Mouse (Mus musculus) left cerebral cortex, adult 18-20 months (tissue): ENCODE data around the gene Rab10. TPM values are rescaled to one million over a fixed set of nuclear protein-coding genes. Genes with fewer than 3 reads are reported as not detected.

Experiments used
- DNase-seq, 2 experiments: peaks; one replicate each; pipeline ENCODE4 v3.0.0; 2021 to 2022; ENCODE audit warnings: low spot score in 2 of 2, mixed read lengths in 1 of 2
- long read RNA-seq, 2 experiments: library from polyadenylated mRNA; stranded (forward); transcript quantifications; one replicate each; pipeline ENCODE4 v2.0.0; 2021
- total RNA-seq, 2 experiments: library from RNA; stranded (reverse); gene quantifications; 2 replicates each; pipeline ENCODE4 v1.2.3; 2021

Gene Rab10
- total RNA-seq = 100 to 1,000 TPM; 133 to 139 TPM
- long read RNA-seq, experiment 1, transcript Rab10-201 (6 exons, 3,513 nt) = major isoform, 310 of 338 reads
- long read RNA-seq, experiment 1, partial matches to known transcripts = 7 of 338 reads
- long read RNA-seq, experiment 1, other reads (novel, unspliced or antisense) = 21 of 338 reads
- long read RNA-seq, experiment 2, transcript Rab10-201 (6 exons, 3,513 nt) = major isoform, 184 of 193 reads
- long read RNA-seq, experiment 2, partial matches to known transcripts = 4 of 193 reads
- long read RNA-seq, experiment 2, other reads (novel, unspliced or antisense) = 5 of 193 reads

DNA sequence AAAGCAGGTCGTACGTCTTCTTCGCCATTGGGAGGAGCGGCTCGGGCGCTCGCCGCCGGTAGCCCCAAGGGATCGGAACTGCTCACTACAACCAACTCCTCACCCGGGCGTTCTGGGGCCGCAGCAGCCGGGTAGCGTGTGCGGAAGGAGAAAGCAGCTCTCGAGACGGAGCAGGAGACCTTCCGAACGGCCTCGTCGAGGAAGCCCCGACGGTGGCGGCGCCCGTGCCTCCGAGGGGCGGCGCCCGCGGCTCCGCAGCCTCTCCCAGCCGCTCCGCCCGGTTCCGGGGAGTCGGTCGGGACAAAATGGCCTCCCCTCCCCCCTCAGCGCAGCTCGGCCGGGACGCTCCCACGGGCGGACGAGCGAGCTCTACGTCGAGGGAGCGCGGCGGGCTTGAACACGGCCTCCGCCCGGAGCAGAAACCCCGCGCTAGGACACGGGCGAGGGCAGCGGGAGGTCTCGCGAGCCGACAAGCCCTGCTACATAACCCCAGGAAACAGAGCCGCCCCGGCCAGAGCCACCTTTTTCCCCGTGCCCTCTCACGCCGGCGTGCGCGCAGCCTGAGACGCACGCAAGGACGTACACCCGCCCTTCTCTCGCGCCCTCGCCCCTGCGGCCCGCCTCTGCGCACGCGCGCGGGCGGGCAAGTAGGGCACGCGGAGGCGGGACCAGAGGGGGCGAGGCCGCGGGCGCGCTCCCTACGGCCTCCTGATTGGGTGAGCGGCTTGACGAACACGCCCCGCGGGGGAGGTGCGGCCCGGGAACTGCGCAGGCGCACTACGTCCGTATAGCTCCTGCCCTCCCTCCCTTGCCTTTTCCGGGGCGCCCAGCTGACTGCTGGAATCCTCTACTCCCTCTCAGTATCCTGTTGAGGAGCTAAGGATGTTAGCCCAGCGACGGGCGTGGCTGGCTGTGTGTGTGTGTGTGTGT, at the start of gene Rab10:
TSS of gene Rab10 (minus strand) at position 579 of the 930 bp plus-strand sequence.
- DNase-seq = peak; percentile 99

DNA sequence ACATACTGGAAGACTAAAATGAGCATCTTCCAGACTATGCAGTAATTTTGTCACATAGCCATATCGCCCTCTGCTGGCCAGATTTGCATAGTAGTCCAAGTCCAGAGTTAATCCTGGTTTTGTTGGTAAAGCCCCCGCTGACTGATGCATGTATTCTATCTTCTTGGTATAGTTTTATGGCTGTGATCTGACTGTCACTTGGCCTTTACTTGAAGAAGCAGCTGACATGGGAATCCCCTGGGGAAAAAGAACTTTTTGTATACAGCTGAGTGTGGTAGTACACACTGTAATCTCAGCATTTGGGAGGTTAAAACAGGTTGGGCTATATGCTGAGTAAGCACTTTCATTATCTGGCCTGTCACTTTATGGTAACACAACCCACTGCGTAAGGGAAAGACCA, 49.5 kb upstream of the Rab10 start:
- peak; percentile 77 to 90 for DNase-seq

DNA sequence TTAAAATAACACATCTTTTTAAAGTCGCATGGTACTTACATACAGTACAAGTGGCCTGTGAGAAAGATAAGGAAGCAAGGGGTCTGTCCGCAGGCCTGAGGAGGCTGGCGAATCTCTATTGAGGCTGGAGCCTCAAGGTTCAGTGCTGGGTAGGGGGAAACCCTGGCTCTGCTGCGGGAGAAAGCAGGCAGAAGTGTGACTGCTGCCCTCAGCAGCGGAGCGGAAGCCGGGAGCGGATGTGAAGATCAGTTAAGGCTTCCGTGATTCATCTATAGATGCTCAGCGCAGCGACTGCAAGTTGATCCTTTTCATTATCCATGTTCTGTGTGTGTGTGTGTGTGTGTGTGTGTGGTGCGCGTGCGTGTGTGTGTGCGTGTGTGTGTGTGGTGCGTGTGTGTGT, 47.1 kb upstream of the Rab10 start:
- DNase-seq = no peak

DNA sequence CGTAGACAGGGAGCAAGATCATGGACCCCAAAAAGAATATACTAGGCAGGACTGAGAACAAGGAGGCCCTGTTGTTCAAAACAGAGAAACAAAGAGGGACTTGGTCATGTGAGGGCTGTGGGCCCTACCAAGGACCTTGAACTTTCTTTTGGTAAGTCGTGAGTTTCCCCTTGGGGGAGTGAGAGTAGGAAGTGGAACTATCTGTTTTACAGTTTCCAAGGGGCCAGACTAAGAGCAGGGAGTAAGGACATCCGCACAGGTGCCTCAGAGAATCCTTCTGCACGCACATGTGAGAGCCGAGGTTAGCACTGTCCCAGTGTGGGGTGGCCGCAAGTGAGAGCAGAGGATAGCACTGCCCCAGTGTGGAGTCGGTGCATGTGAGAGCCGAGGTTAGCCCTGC, 45.3 kb upstream of the Rab10 start:
- DNase-seq = no peak

DNA sequence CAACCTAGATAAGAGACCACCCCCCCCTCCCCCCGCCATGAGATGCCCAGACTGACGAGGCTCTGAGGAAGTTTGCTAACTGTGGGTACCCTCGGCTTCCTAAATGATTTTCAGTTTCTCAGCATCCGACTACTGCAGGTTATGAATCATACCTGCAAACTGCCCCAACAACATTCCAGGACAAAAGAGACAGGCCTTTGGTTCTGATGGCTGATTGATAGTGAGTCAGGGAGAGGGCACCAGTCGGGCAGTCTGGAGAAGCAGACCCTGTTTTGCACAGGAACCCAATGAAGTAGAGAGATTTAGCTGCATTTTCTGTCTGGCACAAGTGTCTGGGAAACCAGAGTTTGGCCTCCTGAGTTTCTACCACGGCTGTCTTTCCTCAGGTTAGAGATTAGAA, 42.4 kb upstream of the Rab10 start:
- no peak for DNase-seq

DNA sequence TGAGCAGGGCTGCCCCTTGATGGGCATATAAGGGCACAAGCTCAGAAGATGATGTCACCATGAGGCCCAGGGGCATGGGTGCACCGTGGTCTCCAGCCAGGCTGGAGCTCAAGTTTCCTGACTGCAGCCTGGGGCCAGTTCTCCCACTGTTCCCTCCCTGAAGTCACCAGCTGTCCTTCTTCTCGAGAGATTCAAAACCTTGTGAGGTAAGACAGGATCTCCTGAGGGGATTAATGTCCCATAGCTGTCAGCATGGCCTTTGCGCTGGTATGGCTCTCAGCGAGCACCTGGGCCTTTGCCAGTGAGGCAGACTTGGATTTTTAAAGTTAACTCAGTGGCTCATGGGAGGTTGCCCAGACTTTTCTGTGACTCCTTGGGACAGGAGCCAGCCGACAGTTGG, 40.4 kb upstream of the Rab10 start:
- no peak for DNase-seq

DNA sequence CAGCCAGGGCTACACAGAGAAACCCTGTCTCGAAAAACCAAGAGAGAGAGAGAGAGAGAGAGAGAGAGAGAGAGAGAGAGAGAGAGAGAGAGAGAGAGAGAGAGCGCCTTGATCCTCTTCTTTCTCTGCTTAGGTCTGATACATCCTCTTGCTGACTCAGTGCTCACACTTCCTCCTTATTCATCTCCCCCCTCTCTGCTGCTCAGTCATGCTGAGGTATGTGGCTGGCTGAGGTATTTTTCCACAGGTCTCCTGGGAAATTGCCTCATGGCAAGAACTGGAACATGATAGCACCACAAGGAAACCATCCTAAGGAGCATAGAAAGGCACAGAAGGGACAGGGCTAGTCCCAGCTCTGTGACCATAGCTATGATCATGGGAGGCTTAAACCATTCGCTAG, 39.6 kb upstream of the Rab10 start:
- no peak for DNase-seq

DNA sequence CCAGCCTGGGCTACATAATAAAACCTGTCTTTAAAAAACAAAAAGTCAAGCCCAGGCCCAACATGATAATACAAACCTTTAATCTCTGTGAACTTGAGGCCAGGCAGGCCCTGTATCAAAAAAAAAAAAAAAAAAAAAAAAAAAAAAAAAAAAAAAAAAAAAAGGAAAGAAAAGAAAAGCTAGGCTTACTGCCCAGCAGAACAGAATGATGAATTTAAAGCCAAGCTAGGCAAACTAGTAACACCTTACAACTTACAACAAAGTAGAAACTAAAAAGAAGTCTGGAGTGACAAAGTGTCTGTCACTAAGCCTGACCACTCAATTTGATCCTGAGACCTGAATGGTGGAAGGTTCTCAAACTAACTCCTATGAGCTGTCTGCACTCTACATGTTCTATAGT, 37.9 kb upstream of the Rab10 start:
- DNase-seq = no peak

DNA sequence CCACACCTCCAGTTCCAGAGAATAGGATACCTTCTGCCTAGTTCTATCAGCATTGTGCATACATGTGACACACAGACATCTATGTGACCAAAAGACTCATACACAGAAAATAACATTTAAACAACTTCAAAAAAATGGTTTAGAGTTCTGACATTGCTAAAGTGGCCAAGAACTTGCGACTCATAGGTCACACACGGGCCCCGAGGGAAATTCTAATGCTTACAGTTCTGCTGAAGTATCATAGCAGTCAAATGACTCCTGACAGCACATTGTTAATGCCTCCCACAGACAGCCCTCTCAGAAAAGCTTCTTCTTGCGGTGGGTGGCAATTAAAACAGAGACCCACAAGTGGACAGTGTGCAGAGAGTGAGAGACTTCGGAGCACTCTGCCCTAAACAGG, 35.3 kb upstream of the Rab10 start:
- no peak for DNase-seq

DNA sequence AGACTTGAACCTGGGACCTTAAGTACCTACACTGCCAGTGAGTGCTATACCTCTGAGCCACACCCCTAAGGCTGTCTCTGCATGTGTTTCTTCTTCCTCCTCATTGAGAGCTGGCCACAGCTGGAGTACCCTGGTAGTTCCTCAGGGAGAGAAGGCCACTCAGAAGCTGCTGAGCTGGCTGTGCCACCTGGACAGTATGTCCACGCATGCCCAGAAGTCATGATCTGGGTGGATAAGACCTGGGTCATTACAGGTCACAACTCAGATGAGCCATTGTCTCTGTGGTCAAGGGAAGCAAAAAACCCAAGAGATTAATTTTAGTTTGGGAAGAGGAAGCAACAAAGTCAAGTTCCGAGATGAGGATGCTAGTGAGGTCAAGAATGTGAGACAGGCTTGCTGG, 34.4 kb upstream of the Rab10 start:
- no peak for DNase-seq

DNA sequence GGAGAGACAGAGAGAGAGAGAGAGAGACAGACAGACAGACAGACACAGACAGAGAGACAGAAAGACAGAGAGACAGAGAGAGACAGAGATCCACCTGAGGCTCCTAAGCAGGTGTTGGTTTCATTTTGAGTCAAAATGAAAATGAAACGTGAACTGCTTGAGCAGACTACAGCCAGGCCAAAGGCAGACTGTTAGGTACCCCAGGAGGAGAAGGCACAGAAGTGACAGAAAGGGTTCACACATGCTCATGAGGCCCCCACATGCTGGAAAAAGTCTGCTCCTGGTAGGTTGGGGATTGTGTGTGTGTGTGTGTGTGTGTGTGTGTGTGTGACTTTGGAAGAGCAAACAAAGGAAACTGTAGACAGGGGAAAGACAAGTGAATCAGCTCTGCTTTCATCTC, 29.2 kb upstream of the Rab10 start:
- DNase-seq = no peak

DNA sequence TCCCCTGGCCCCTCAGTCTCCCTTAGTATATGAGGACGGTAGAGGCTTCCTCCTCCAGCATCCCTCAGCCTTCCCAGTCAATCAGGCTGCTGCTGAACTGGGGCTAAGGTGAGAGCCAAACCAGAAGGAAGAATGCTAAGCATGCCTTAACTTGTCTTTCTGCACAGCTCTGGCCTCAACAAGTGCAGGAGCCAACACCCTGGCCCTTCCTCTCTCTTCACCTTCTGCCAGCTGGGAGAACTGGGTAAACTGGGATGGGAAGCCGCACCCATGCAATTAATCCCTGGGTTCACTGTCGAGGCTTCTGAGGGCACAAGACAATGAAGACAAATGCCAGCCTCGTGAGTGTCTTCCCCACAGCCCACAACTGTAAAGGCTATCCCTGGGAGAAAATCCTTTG, 19.9 kb upstream of the Rab10 start:
- no peak for DNase-seq

DNA sequence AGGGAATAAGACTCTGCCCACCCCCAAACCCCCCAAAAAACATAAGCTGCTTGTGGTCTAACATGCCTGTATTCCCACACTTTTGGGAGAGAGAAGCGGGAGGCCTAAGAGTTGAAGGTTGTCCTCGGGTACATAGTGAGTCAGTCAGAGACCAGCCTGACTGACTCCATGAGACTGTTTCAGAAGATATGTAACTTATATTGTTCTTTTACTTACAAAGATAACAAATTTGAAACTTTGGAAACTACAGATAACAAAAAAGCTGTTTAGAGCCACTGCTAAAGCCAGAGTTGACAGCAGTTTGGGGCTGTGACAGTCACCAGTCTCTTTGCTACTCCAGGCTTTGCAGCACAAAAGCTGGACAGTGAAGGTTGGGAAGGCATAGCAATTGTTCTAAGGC, 15.5 kb upstream of the Rab10 start:
- DNase-seq = no peak

DNA sequence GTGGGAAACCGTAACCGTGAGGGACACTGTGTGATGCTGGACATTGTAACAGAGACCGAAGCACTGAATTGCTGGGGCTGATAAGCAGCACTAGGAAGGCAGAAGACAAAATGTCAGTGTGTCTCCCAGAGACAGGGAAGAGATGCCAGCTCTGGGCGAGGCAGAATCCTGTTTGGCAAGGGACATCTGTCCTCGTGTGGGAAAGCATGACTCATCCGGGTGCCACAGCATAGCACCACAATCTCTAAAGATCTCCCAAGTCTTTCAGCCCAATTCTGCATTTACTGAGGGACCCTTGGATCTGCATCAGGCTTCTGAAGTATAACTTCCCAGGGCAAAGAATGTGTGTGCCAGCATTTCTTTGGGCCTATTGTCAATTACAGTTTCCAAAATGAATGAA, 13.5 kb upstream of the Rab10 start:
- DNase-seq = peak; percentile 59 to 69

DNA sequence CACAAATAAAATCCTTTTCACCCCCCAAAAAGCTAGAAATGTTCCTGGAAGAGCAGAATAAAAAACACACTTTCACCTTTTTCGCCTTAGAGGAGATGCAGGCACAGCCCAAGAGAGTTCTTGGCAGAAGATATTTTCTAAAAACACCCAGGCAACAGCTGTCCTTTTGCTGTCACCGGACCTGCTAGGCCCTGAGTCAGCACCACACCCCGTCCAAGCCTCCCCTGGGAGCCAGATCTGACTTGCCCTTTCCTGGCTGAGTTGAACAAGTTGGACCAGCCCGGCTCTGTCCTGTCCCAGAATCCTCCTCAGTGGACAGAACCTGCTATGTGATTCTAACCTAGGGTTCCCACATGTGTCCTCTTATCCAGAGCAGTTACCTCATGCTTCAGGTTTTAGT, 9.6 kb upstream of the Rab10 start:
- no peak for DNase-seq

DNA sequence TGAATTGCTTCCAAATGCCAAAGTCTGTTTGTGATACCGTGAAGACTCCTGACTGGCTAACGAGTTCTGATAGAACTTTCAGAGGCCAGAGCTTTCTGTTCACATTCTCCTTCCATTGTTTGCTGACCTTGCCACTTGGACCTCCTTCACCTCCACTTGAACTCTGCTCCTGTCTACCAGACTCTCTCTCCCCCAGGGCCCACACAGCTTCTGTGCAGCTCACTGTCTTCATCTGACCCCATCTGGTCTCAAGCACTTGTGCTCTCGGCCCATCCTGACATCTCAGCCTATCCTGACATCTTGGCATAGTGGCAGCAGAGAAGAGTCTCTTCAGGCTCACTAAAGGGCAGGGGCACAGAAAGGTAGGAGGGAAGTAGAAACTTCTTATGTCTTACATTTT, 7.2 kb upstream of the Rab10 start:
- DNase-seq = no peak

DNA sequence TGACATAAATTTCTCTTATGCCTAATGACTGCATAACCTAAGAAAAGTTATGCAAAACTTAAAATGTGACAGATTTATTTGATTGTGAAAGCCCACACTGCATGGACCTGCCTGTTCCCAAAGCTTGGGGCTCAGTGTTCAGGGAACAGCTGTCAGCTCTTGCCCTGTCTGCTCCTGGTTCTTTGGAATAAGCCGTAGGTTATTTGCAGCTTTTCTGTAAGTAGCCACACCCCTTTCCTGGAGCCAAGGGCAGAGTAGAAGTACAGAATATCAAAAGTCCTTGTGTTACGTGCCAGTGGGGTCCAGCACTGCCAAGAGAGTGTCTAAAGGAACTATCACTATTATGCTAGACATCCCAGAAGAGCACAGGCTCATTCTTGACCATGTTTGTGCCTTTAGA, 6.3 kb upstream of the Rab10 start:
- no peak for DNase-seq

DNA sequence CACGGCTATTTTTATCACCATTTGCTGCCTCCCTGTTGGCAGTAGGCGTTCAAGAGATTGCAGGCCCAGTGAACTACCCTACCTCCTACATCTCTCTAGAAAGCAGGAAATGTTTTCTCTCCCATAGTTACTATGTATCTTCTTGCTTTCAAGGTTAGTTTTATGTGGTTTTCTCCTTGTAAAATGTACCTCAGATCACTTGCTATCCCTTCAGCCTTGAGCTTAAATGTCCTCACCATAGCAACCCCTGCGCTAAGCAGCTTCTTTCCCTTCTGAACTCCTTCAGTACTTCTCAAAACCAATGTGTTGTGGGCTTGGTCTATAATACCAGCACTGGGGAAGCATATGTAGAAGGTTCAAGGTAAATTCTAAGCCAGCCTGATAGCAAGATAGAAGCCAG, 3.1 kb upstream of the Rab10 start:
- DNase-seq = no peak

DNA sequence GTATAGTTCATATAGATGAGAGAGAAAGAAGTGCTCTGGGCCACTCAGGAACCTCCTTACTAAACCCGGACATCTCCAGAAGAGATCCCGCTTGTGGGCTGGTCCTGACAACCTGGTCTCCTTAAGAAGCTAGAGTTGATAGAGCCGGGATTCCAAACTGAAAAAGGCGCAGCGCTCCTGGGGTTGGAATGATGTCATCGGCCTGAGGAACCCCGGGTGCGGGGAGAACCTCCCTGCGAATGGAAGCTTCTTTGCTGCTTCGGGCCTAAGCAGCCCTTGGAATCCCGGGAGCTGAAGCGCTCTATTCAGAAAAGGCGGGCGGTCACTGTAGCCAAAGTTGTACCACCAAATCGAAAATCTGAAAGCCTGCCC, 538 bp upstream of the Rab10 start:
- peak in 1 of 2 experiments; percentile 31 for DNase-seq

DNA sequence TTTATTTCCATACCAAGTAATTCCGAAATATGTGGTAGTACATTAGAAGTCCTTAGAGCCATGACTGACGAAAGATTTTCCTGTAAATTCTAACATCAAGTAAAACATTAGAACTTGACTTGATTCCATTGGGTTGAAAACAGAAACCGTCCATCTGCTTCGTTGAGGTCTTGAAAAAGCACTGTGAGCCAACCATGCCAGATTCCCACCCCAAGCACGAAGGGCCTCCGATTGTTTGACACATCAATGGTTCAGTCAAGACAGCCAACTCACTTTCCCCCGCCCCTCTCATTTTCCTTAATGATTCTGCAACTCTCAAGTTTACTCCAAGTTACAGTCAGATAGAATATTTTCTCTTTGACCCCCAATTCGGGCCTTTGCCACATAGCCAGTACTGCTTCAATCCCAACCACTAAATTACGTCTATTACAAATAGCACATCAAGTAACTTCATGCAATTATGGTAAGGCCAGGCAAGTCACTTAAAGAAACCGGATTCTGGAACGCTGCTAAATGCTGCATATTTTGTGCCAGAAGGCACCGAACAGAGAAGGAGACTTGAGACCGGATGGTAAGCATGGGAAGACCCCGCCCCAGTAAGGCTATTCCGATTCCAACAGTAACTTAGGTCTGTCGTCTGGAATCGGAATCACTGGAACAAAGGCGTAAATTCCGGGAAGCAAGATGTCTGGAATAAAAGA, 1.1 kb downstream of the Rab10 start:
- DNase-seq = no peak

DNA sequence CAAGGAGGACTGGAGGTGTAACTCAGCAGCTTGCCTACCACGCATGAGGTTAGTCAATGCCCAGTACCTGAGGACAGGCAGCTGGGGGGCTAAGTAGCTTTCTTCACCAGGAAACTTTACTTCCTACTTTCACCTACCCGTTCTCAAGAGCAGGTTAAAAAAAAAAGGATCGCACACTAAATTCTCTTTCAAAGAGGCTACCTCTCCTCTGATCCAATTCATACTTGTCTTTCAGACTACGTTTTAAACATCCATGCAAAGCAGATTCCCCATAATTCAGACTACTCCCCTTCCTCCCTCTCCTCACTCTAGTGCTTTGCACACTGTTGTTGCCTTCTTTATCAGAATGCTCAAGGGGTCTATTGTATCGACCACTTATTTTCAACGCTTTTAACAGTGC, 2.2 kb downstream of the Rab10 start:
- no peak for DNase-seq

DNA sequence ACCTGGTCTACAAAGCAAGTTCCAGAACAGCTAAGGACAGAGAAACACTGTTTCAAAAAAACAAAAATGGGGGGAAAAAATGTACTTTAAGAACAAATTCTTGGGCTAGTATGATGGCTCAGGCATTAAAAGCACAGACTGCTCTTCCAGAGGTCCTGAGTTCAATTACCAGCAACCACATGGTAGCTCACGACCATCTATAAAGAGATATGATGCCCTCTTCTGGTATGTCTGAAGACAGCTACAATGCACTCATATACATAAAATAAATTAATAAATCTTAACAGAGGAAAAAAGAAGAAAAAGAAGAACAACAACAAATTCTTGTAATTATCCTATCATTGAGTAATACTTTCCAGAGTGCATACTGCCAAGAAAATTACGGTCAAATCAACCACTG, 4.5 kb downstream of the Rab10 start:
- DNase-seq = no peak
